Mouse (Mus musculus): Measurements from ENCODE around the gene Gnb5. TPM values are rescaled to one million over a fixed set of nuclear protein-coding genes. Genes with fewer than 3 reads are reported as not detected.

Gnb5 gene
- 5.2 TPM in 1 of 2 replicates, not detected in the other for polyA plus RNA-seq (2011; ENCODE audit: insufficient read depth, insufficient read length, low replicate concordance, missing spikeins)

- Histone ChIP-seq H3K4me3 (replicated peaks; ENCODE audit: control insufficient read depth, low read depth, low read length) (no peak within 1 kb of the TSS), H3K27ac (ENCODE audit: control insufficient read depth, insufficient read depth, low read depth, low read length, poor library complexity) (no peak within 1 kb of the TSS), H3K4me1 (ENCODE audit: control insufficient read depth, insufficient read depth, low read length) (peaks cover 4% of the 10 kb centered on the region)
- 83% methylated on average over 11 of the region's 11 CpGs for WGBS
- TF ChIP-seq POLR2A (IDR thresholded peaks at IDR 0.05; ENCODE audit: borderline replicate concordance, control insufficient read depth, low read depth, low read length) (no peak), CTCF (IDR thresholded peaks at IDR 0.05; ENCODE audit: control insufficient read depth, insufficient read depth, low read length) (no peak)
Measured at GRCm38 (mm10) chr9:75306126-75306898, at the start of gene Gnb5. Gene Gnb5, plus strand, starts transcription at chr9:75306288.

GRCm38 (mm10) chr9:75258792-75259191 lies 47.3 kb upstream of the Gnb5 start:
- Histone ChIP-seq H3K4me1 (ENCODE audit: control insufficient read depth, insufficient read depth, low read length) (peaks cover 6% of the 10 kb centered on the region), H3K4me3 (replicated peaks; ENCODE audit: control insufficient read depth, low read depth, low read length) (no peak overlapping the region), H3K27ac (ENCODE audit: control insufficient read depth, insufficient read depth, low read depth, low read length, poor library complexity) (no peak overlapping the region)
- 69% methylated on average over 4 of the region's 4 CpGs for WGBS
- TF ChIP-seq CTCF (IDR thresholded peaks at IDR 0.05; ENCODE audit: control insufficient read depth, insufficient read depth, low read length) (no peak), POLR2A (IDR thresholded peaks at IDR 0.05; ENCODE audit: borderline replicate concordance, control insufficient read depth, low read depth, low read length) (no peak)

GRCm38 (mm10) chr9:75259656-75260055 lies 46.4 kb upstream of the Gnb5 start:
- Histone ChIP-seq H3K4me3 (replicated peaks; ENCODE audit: control insufficient read depth, low read depth, low read length) (no peak overlapping the region), H3K27ac (ENCODE audit: control insufficient read depth, insufficient read depth, low read depth, low read length, poor library complexity) (no peak overlapping the region), H3K4me1 (ENCODE audit: control insufficient read depth, insufficient read depth, low read length) (peaks cover 6% of the 10 kb centered on the region)
- WGBS, result 81% methylated on average over 4 of the region's 4 CpGs
- TF ChIP-seq CTCF (IDR thresholded peaks at IDR 0.05; ENCODE audit: control insufficient read depth, insufficient read depth, low read length), result no peak
- TF ChIP-seq POLR2A (IDR thresholded peaks at IDR 0.05; ENCODE audit: borderline replicate concordance, control insufficient read depth, low read depth, low read length), result no peak

GRCm38 (mm10) chr9:75261332-75261872 lies 44.7 kb upstream of the Gnb5 start:
- H3K4me1 ChIP-seq (ENCODE audit: control insufficient read depth, insufficient read depth, low read length), result peaks cover 2% of the 10 kb centered on the region; the same call in 1 of the 2 replicates
- no peak overlapping the region for H3K4me3 ChIP-seq (replicated peaks; ENCODE audit: control insufficient read depth, low read depth, low read length)
- no peak overlapping the region for H3K27ac ChIP-seq (ENCODE audit: control insufficient read depth, insufficient read depth, low read depth, low read length, poor library complexity)
- TF ChIP-seq POLR2A (IDR thresholded peaks at IDR 0.05; ENCODE audit: borderline replicate concordance, control insufficient read depth, low read depth, low read length) (no peak), CTCF (IDR thresholded peaks at IDR 0.05; ENCODE audit: control insufficient read depth, insufficient read depth, low read length) (no peak)
- 43% methylated on average over 8 of the region's 8 CpGs for WGBS

- peaks cover 2% of the 10 kb centered on the region; the same call in 1 of the 2 replicates for H3K4me1 ChIP-seq (ENCODE audit: control insufficient read depth, insufficient read depth, low read length)
- WGBS, result 14% methylated on average over 8 of the region's 8 CpGs
- no peak overlapping the region for H3K27ac ChIP-seq (ENCODE audit: control insufficient read depth, insufficient read depth, low read depth, low read length, poor library complexity)
- peak overlapping the region; percentile 3 for H3K4me3 ChIP-seq (replicated peaks; ENCODE audit: control insufficient read depth, low read depth, low read length)
- TF ChIP-seq CTCF (IDR thresholded peaks at IDR 0.05; ENCODE audit: control insufficient read depth, insufficient read depth, low read length) (no peak), POLR2A (IDR thresholded peaks at IDR 0.05; ENCODE audit: borderline replicate concordance, control insufficient read depth, low read depth, low read length) (no peak)
Measured at GRCm38 (mm10) chr9:75262235-75262826, 43.8 kb upstream of the Gnb5 start.

- H3K27ac ChIP-seq (ENCODE audit: control insufficient read depth, insufficient read depth, low read depth, low read length, poor library complexity), result no peak overlapping the region
- no peak overlapping the region for H3K4me3 ChIP-seq (replicated peaks; ENCODE audit: control insufficient read depth, low read depth, low read length)
- 69% methylated on average over 3 of the region's 3 CpGs for WGBS
- no peak for TF ChIP-seq POLR2A (IDR thresholded peaks at IDR 0.05; ENCODE audit: borderline replicate concordance, control insufficient read depth, low read depth, low read length)
- TF ChIP-seq CTCF (IDR thresholded peaks at IDR 0.05; ENCODE audit: control insufficient read depth, insufficient read depth, low read length), result no peak
- peaks cover 2% of the 10 kb centered on the region; the same call in 1 of the 2 replicates for H3K4me1 ChIP-seq (ENCODE audit: control insufficient read depth, insufficient read depth, low read length)
Measured at GRCm38 (mm10) chr9:75264008-75264718, 41.9 kb upstream of the Gnb5 start.

- Histone ChIP-seq H3K4me3 (replicated peaks; ENCODE audit: control insufficient read depth, low read depth, low read length) (no peak overlapping the region), H3K27ac (ENCODE audit: control insufficient read depth, insufficient read depth, low read depth, low read length, poor library complexity) (no peak overlapping the region), H3K4me1 (ENCODE audit: control insufficient read depth, insufficient read depth, low read length) (no peaks in the 10 kb centered on the region; the same call in 1 of the 2 replicates)
- TF ChIP-seq POLR2A (IDR thresholded peaks at IDR 0.05; ENCODE audit: borderline replicate concordance, control insufficient read depth, low read depth, low read length) (no peak), CTCF (IDR thresholded peaks at IDR 0.05; ENCODE audit: control insufficient read depth, insufficient read depth, low read length) (no peak)
- 83% methylated on average over 6 of the region's 6 CpGs for WGBS
Measured at GRCm38 (mm10) chr9:75267147-75267546, 38.9 kb upstream of the Gnb5 start.

GRCm38 (mm10) chr9:75270382-75270781 lies 35.7 kb upstream of the Gnb5 start:
- WGBS, result 38% methylated on average over 6 of the region's 6 CpGs
- TF ChIP-seq POLR2A (IDR thresholded peaks at IDR 0.05; ENCODE audit: borderline replicate concordance, control insufficient read depth, low read depth, low read length) (no peak), CTCF (IDR thresholded peaks at IDR 0.05; ENCODE audit: control insufficient read depth, insufficient read depth, low read length) (no peak)
- Histone ChIP-seq H3K27ac (ENCODE audit: control insufficient read depth, insufficient read depth, low read depth, low read length, poor library complexity) (no peak overlapping the region), H3K4me3 (replicated peaks; ENCODE audit: control insufficient read depth, low read depth, low read length) (no peak overlapping the region), H3K4me1 (ENCODE audit: control insufficient read depth, insufficient read depth, low read length) (no peaks in the 10 kb centered on the region)

Data from bone marrow, adult 2 months (tissue).